ENCODE assay signal across 8 mouse cellular contexts in genomic region chr17:27051514-27051913, GRCm38 (mm10). TPM values are rescaled to one million over a fixed set of nuclear protein-coding genes. Genes with fewer than 3 reads are reported as not detected.
DNase-seq lines count a peak whose midpoint lies in the region; ATAC-seq lines count a peak whose summit lies in the region.

No protein-coding gene starts in this region.

- H3K36me3 ChIP-seq in limb, embryonic 10.5 days = no peaks in the 10 kb centered on the region

- 35% methylated on average over 11 of the region's 11 CpGs for WGBS in limb, embryonic 10.5 days

- no peaks in the 10 kb centered on the region for H3K27me3 ChIP-seq in limb, embryonic 10.5 days (ENCODE audit: low read depth, poor library complexity, severe bottlenecking)

- H3K9me3 ChIP-seq in limb, embryonic 10.5 days (replicated peaks) = no peaks in the 10 kb centered on the region

- no peak overlapping the region for H3K4me3 ChIP-seq in limb, embryonic 10.5 days

- peak overlapping the region; percentile 42; the same call in 1 of the 2 replicates for H3K27ac ChIP-seq in limb, embryonic 10.5 days

- no peak for ATAC-seq in frontal cortex, adult (ENCODE audit: low TSS enrichment)

- peaks cover 39% of the 10 kb centered on the region for H3K4me1 ChIP-seq in limb, embryonic 10.5 days

- peak; percentile 79 for DNase-seq in testis, postnatal 10 days (ENCODE audit: low spot score)
- no peak for DNase-seq in testis, postnatal 14 days (ENCODE audit: low spot score)
- peak; percentile 44 for DNase-seq in gastrocnemius, postnatal 25 days
- no peak for DNase-seq in limb, embryonic 10.5 days (ENCODE audit: low spot score)
- DNase-seq in mesoderm, embryonic 11.5 days (ENCODE audit: low read depth, low spot score) = peak; percentile 48
- no peak for DNase-seq in cerebellum, adult 18-20 months
- DNase-seq in left cerebral cortex, adult 8-10 months (ENCODE audit: low spot score in 2 of 2) = no peak

RNA-seq across cellular contexts. Expression of gene Itpr3, which starts 5.6 kb away (rescaled TPM):
- total RNA-seq in gastrocnemius, postnatal 25 days (2021) = 1 to 10 TPM; 1.6 to 2.4 TPM
- 4.3 and 4.8 TPM in 2 replicates for polyA plus RNA-seq in limb, embryonic 10.5 days (2016; fragmentation: Nextera tagmentation; extraction: Ambion mirVana)
- total RNA-seq in left cerebral cortex, adult 8-10 months (2022) = 1 to 10 TPM; 3.7 to 5.3 (median 3.8) TPM

RNA-seq across cellular contexts. Expression of gene Bak1, which starts 22.7 kb away (rescaled TPM):
- total RNA-seq in gastrocnemius, postnatal 25 days (2021) = 10 to 100 TPM; 16.9 to 21.0 TPM
- 3.7 and 4.6 TPM in 2 replicates for polyA plus RNA-seq in limb, embryonic 10.5 days (2016; fragmentation: Nextera tagmentation; extraction: Ambion mirVana)
- 10 to 100 TPM; 12.8 to 17.7 (median 14.5) TPM for total RNA-seq in left cerebral cortex, adult 8-10 months (2022)

Comparison
In these comparisons a context has a peak if more than half of its experiments do, and no peak if none do; other contexts are left out.
1. DNase-seq: peak in testis, postnatal 10 days (single experiment), gastrocnemius, postnatal 25 days (single experiment) and mesoderm, embryonic 11.5 days (single experiment); none in testis, postnatal 14 days (single experiment), limb, embryonic 10.5 days (single experiment), cerebellum, adult 18-20 months (0 of 2) and left cerebral cortex, adult 8-10 months (0 of 2).